Mouse (Mus musculus) erythroblast, embryonic 14.5 days (primary cell): ENCODE results near the gene Zc3h14.

Source experiments
- GATA1 ChIP-seq: IDR thresholded peaks from 2 replicates; pipeline ENCODE4 v1.6.1; 2012; ENCODE audit warnings: low read length, inconsistent platforms, mixed read lengths
- TAL1 ChIP-seq: IDR thresholded peaks from 3 replicates; pipeline ENCODE4 v1.6.1; 2012; ENCODE audit warnings: low read length, inconsistent platforms, mixed read lengths

DNA sequence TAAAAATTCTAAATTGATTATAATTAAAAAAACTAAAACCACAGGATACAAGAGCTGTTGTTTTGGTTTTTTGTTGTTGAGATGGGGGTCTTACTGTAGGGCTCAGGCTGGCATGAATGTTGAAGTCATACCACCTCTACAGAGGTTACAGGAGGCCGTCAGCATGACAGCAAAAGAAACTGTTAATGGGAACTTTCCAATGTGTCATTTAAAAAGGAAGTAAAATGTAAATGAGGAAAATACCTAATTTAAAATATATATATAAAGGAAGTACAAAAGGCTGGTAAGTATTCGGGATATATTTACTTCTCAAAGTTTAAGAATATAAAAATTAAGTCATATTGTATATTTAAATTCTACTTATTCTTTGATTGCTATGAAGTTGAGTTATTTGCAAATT lies 88.7 kb downstream of the Zc3h14 start:
- no peak for TF ChIP-seq TAL1
- TF ChIP-seq GATA1, result no peak
